Comparison of ENCODE assay signal across 8 mouse cellular contexts in the genomic region with DNA sequence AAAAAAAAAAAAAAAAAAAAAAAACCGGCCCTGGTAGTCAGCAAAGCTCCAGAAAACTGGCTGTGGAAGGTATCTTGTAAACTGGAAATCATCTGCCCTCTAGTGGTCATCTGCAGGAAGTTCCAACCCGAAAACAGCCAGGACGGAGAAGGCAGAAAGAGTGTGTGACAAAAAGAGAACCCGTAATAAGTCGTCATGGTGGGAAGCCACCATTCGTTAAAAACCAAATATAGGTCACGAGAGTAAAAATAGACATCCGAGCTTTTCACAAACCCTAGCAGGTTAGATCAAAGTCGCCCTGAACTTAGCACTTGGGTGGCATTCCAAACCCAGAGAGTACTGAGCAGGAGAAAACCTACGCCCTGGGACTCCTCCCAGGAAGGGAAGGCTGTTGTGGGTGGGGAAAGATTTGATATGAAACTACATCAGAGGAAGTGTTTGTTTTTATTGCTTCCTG. TPM values are rescaled to one million over a fixed set of nuclear protein-coding genes. Genes with fewer than 3 reads are reported as not detected.
A peak's percentile ranks its signal among the peaks of the same experiment; 100 is the strongest.
DNase-seq lines count a peak whose midpoint lies in the region; ATAC-seq lines count a peak whose summit lies in the region.

No protein-coding gene starts in this region.

- 25% methylated on average over 10 of the region's 10 CpGs for WGBS in forebrain, embryonic 12.5 days
- WGBS in neural tube, embryonic 13.5 days, result 17% methylated on average over 10 of the region's 10 CpGs

- H3K9ac ChIP-seq in forebrain, embryonic 12.5 days, result no peak overlapping the region
- no peak overlapping the region for H3K9ac ChIP-seq in neural tube, embryonic 13.5 days

- ATAC-seq in forebrain, embryonic 12.5 days (ENCODE audit: low FRiP score), result peak; percentile 67
- ATAC-seq in neural tube, embryonic 13.5 days (ENCODE audit: low read depth), result peak; percentile 66; the same call in 1 of the 2 replicates

- intact Hi-C loops in heart, postnatal 14 days (cut with DNase I), result loop anchor here (1.0 to 10.0 kb wide), 6 partner anchors 96 to 964 kb away; partner anchors contain the start of gene Gm17409

- no peaks in the 10 kb centered on the region for H3K9me3 ChIP-seq in forebrain, embryonic 12.5 days
- no peaks in the 10 kb centered on the region for H3K9me3 ChIP-seq in neural tube, embryonic 13.5 days

- DNase-seq in MN1 (ENCODE audit: low spot score), result peak; percentile 87
- peak; percentile 21 for DNase-seq in c-Kit-positive CD71-positive TER-119-negative erythroid progenitor cells, embryonic 14.5 days (ENCODE audit: low read depth)
- DNase-seq in heart, postnatal 14 days, result peak; percentile 52 to 71
- peak; percentile 79 for DNase-seq in layer of hippocampus, adult 11-12 months (ENCODE audit: low spot score)
- peak; percentile 68 to 75 for DNase-seq in lung, adult 18-20 months
- peak; percentile 72 for DNase-seq in thymus, postnatal 14 days

- no peak overlapping the region for H3K27ac ChIP-seq in forebrain, embryonic 12.5 days
- H3K27ac ChIP-seq in neural tube, embryonic 13.5 days (replicated peaks), result no peak overlapping the region

- no peaks in the 10 kb centered on the region for H3K27me3 ChIP-seq in forebrain, embryonic 12.5 days
- H3K27me3 ChIP-seq in neural tube, embryonic 13.5 days, result no peaks in the 10 kb centered on the region

- H3K4me1 ChIP-seq in forebrain, embryonic 12.5 days, result peaks cover 4% of the 10 kb centered on the region; the same call in 1 of the 2 replicates
- H3K4me1 ChIP-seq in neural tube, embryonic 13.5 days (replicated peaks), result peaks cover 8% of the 10 kb centered on the region; the same call in 1 of the 2 replicates

- H3K4me2 ChIP-seq in forebrain, embryonic 12.5 days, result no peak overlapping the region
- peak overlapping the region; percentile 45 for H3K4me2 ChIP-seq in neural tube, embryonic 13.5 days

- H3K4me3 ChIP-seq in forebrain, embryonic 12.5 days (replicated peaks), result no peak overlapping the region
- no peak overlapping the region for H3K4me3 ChIP-seq in neural tube, embryonic 13.5 days

- H3K36me3 ChIP-seq in forebrain, embryonic 12.5 days (replicated peaks), result no peaks in the 10 kb centered on the region
- H3K36me3 ChIP-seq in neural tube, embryonic 13.5 days, result no peaks in the 10 kb centered on the region

RNA-seq across cellular contexts. Expression of gene Dapl1, which starts 45.9 kb away (rescaled TPM):
- polyA plus RNA-seq in forebrain, embryonic 12.5 days (2016; fragmentation: Nextera tagmentation; extraction: Ambion mirVana), result 0.61 and 0.77 TPM in 2 replicates
- total RNA-seq in heart, postnatal 14 days (2021), result not detected
- polyA plus RNA-seq in neural tube, embryonic 13.5 days (2015; fragmentation: Nextera tagmentation; extraction: Ambion mirVana), result 0.77 TPM in 1 of 2 replicates, not detected in the other

Comparison
In these comparisons a context has a peak if more than half of its experiments do, and no peak if none do; other contexts are left out.
1. DNase-seq: peak in every context shown above with its lines; median percentile 87 in MN1; 79 in layer of hippocampus, adult 11-12 months; 72 in thymus, postnatal 14 days; 72 in lung, adult 18-20 months; 62 in heart, postnatal 14 days; 21 in c-Kit-positive CD71-positive TER-119-negative erythroid progenitor cells, embryonic 14.5 days.